In the genomic region with DNA sequence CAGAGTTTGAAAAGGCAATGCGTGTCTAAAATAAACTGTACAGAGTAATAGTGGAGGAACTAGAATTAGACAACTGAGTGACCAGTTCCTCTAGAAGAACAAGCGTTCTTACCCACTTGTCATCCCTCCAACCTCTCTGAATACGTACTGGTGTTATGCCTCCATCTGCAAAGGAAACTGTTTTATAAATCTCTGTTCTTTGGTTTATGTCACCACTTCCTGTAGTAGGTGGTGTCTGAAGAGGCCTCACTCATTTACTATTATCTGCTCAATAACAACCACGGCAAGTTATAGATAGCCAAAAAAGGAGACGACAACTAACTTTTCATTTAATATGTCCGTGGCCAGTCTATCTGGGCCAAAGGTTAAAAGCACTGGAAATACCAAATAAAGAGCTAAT, we compare ENCODE assay signal across 29 mouse cellular contexts. TPM values are rescaled to one million over a fixed set of nuclear protein-coding genes. Genes with fewer than 3 reads are reported as not detected.
A peak's percentile ranks its signal among the peaks of the same experiment; 100 is the strongest.
DNase-seq lines count a peak whose midpoint lies in the region; ATAC-seq and TF ChIP-seq lines count a peak whose summit lies in the region.
"Had no signal": no experiment of that assay in that cellular context is flagged by ENCODE, and none has a peak within 500 bp of the region (broad histone marks: within the 10 kb centered on the region; RNA-seq: fewer than 3 reads in every experiment).

No protein-coding gene starts in this region.

- H3K36me3 ChIP-seq in embryonic facial prominence, embryonic 13.5 days, result peaks cover 75% of the 10 kb centered on the region
- H3K36me3 ChIP-seq in embryonic facial prominence, embryonic 10.5 days (replicated peaks), result peaks cover 71% of the 10 kb centered on the region
- no peaks in the 10 kb centered on the region for H3K36me3 ChIP-seq in heart, adult 2 months (ENCODE audit: control insufficient read depth, insufficient read depth, low read length)

- peaks cover 2% of the 10 kb centered on the region; the same call in 1 of the 2 replicates for H3K4me1 ChIP-seq in embryonic facial prominence, embryonic 13.5 days
- peaks cover 2% of the 10 kb centered on the region for H3K4me1 ChIP-seq in embryonic facial prominence, embryonic 10.5 days
- no peaks in the 10 kb centered on the region for H3K4me1 ChIP-seq in heart, adult 2 months (ENCODE audit: control insufficient read depth, insufficient read depth, low read length)

- WGBS in embryonic facial prominence, embryonic 13.5 days, result 96% methylated on average over 6 of the region's 6 CpGs
- WGBS in embryonic facial prominence, embryonic 10.5 days, result 94% methylated on average over 6 of the region's 6 CpGs
- WGBS in heart, adult 2 months, result 81% methylated on average over 6 of the region's 6 CpGs

- TF ChIP-seq EP300 in heart, adult 2 months (IDR thresholded peaks at IDR 0.05; ENCODE audit: insufficient read depth, low read depth, low read length), result no peak

- H3K9ac ChIP-seq in embryonic facial prominence, embryonic 13.5 days, result 0 out of 2 replicates have a peak overlapping the region, but pooled peaks have one; percentile 6
- no peak overlapping the region for H3K9ac ChIP-seq in heart, adult 2 months (ENCODE audit: low read depth, low read length)
- H3K9ac ChIP-seq: forebrain, embryonic 13.5 days; hindbrain, embryonic 14.5 days; intestine, embryonic 15.5 days had no signal

- ATAC-seq in embryonic facial prominence, embryonic 13.5 days (ENCODE audit: insufficient number of reproducible peaks, insufficient read depth, low FRiP score, low TSS enrichment, low read depth), result no peak
- ATAC-seq in CD4-positive, CD25-positive, alpha-beta regulatory T cell, adult 4 months, result peak; percentile 94
- ATAC-seq: forebrain, embryonic 13.5 days; forebrain, embryonic 16.5 days; hindbrain, postnatal 0 days; intestine, embryonic 15.5 days had no signal

- intact Hi-C loops in heart, adult 2 months (cut with DNase I), result no loop called here

- no peak overlapping the region for H3K4me3 ChIP-seq in embryonic facial prominence, embryonic 13.5 days
- H3K4me3 ChIP-seq in embryonic facial prominence, embryonic 10.5 days, result no peak overlapping the region
- H3K4me3 ChIP-seq in heart, adult 2 months, result no peak overlapping the region
- H3K4me3 ChIP-seq: forebrain, embryonic 10.5 days; forebrain, embryonic 13.5 days; hindbrain, embryonic 10.5 days; intestine, embryonic 15.5 days had no signal

- DNase-seq in embryonic facial prominence, embryonic 10.5 days (ENCODE audit: low spot score), result no peak
- DNase-seq in induced T-regulatory cell, adult 2 months (ENCODE audit: low read depth), result peak; percentile 34
- DNase-seq in cerebellum, postnatal 36 days, result no peak
- no peak for DNase-seq in heart, adult 2 months
- no peak for DNase-seq in thymus, adult 18-20 months
- DNase-seq: adrenal gland, adult 8-10 months; adrenal gland, postnatal 25 days; cerebellum, adult 11-12 months; cerebellum, adult 8-10 months; cerebellum, postnatal 10 days; gastrocnemius, postnatal 10 days; gastrocnemius, postnatal 36 days; kidney, adult 11 months had no signal

- no peaks in the 10 kb centered on the region for H3K79me2 ChIP-seq in heart, adult 2 months (replicated peaks; ENCODE audit: control insufficient read depth, insufficient read depth, low read length)

- no peak overlapping the region for H3K4me2 ChIP-seq in embryonic facial prominence, embryonic 13.5 days
- H3K4me2 ChIP-seq: forebrain, embryonic 13.5 days; heart, embryonic 11.5 days; hindbrain, embryonic 14.5 days; intestine, embryonic 15.5 days had no signal

- no peak overlapping the region for H3K27ac ChIP-seq in embryonic facial prominence, embryonic 13.5 days
- H3K27ac ChIP-seq in embryonic facial prominence, embryonic 10.5 days (replicated peaks), result no peak overlapping the region
- no peak overlapping the region for H3K27ac ChIP-seq in heart, adult 2 months
- H3K27ac ChIP-seq: forebrain, embryonic 10.5 days; forebrain, embryonic 13.5 days; hindbrain, embryonic 10.5 days; hindbrain, embryonic 14.5 days; hindbrain, postnatal 0 days; intestine, embryonic 15.5 days had no signal

- no peak for TF ChIP-seq CTCF in heart, adult 2 months (IDR thresholded peaks at IDR 0.05)

- H3K27me3 ChIP-seq in embryonic facial prominence, embryonic 13.5 days, result no peaks in the 10 kb centered on the region
- no peaks in the 10 kb centered on the region for H3K27me3 ChIP-seq in embryonic facial prominence, embryonic 10.5 days (replicated peaks; ENCODE audit: low read depth, poor library complexity, severe bottlenecking)
- no peaks in the 10 kb centered on the region for H3K27me3 ChIP-seq in heart, adult 2 months (ENCODE audit: control insufficient read depth, insufficient read depth, low read length)
- H3K27me3 ChIP-seq: forebrain, embryonic 13.5 days; intestine, embryonic 15.5 days had no signal

- no peaks in the 10 kb centered on the region for H3K9me3 ChIP-seq in embryonic facial prominence, embryonic 13.5 days
- H3K9me3 ChIP-seq in embryonic facial prominence, embryonic 10.5 days, result no peaks in the 10 kb centered on the region
- H3K9me3 ChIP-seq: forebrain, embryonic 10.5 days; forebrain, embryonic 13.5 days; hindbrain, embryonic 10.5 days; intestine, embryonic 15.5 days had no signal

- no peak for TF ChIP-seq POLR2A in heart, adult 2 months (IDR thresholded peaks at IDR 0.05; ENCODE audit: insufficient read depth, low read depth, low read length)

RNA-seq across cellular contexts. Expression of gene Slc4a1ap, which starts 6.2 kb away (rescaled TPM):
- 36.3 and 37.4 TPM in 2 replicates for polyA plus RNA-seq in embryonic facial prominence, embryonic 13.5 days (2015; fragmentation: Nextera tagmentation; extraction: Ambion mirVana)
- polyA plus RNA-seq in embryonic facial prominence, embryonic 10.5 days (2016; fragmentation: Nextera tagmentation; extraction: Ambion mirVana), result 32.2 and 33.1 TPM in 2 replicates
- 10 to 100 TPM; 21.8 to 31.2 TPM for polyA plus RNA-seq in CD4-positive, CD25-positive, alpha-beta regulatory T cell, adult 4 months (2017; shearing (Covaris generic))
- 10 to 100 TPM; 20.8 to 22.6 TPM for total RNA-seq in heart, adult 2 months (2021)
- polyA plus RNA-seq in heart, adult 2 months (2012; rRNA removed), result 7.5 and 13.1 TPM in 2 replicates

RNA-seq across cellular contexts. Expression of gene Supt7l, which starts 7.1 kb away (rescaled TPM):
- 29.1 and 29.8 TPM in 2 replicates for polyA plus RNA-seq in embryonic facial prominence, embryonic 13.5 days (2015; fragmentation: Nextera tagmentation; extraction: Ambion mirVana)
- polyA plus RNA-seq in embryonic facial prominence, embryonic 10.5 days (2016; fragmentation: Nextera tagmentation; extraction: Ambion mirVana), result 29.3 and 29.6 TPM in 2 replicates
- 10 to 100 TPM; 16.4 to 24.3 TPM for polyA plus RNA-seq in CD4-positive, CD25-positive, alpha-beta regulatory T cell, adult 4 months (2017; shearing (Covaris generic))
- 10 to 100 TPM; 13.3 to 14.6 TPM for total RNA-seq in heart, adult 2 months (2021)
- 11.2 and 14.4 TPM in 2 replicates for polyA plus RNA-seq in heart, adult 2 months (2012; rRNA removed)

RNA-seq across cellular contexts. Expression of gene Gpn1, which starts 26.0 kb away (rescaled TPM):
- polyA plus RNA-seq in embryonic facial prominence, embryonic 13.5 days (2015; fragmentation: Nextera tagmentation; extraction: Ambion mirVana), result 70.6 and 75.4 TPM in 2 replicates
- 110 and 113 TPM in 2 replicates for polyA plus RNA-seq in embryonic facial prominence, embryonic 10.5 days (2016; fragmentation: Nextera tagmentation; extraction: Ambion mirVana)
- 10 to 100 TPM; 48.2 to 60.4 TPM for polyA plus RNA-seq in CD4-positive, CD25-positive, alpha-beta regulatory T cell, adult 4 months (2017; shearing (Covaris generic))
- total RNA-seq in heart, adult 2 months (2021), result 10 to 100 TPM; 23.1 TPM
- 12.9 and 15.3 TPM in 2 replicates for polyA plus RNA-seq in heart, adult 2 months (2012; rRNA removed)

RNA-seq across cellular contexts. Expression of gene 4930548H24Rik, which starts 35.0 kb away (rescaled TPM):
- polyA plus RNA-seq in embryonic facial prominence, embryonic 13.5 days (2015; fragmentation: Nextera tagmentation; extraction: Ambion mirVana), result not detected in 2 replicates
- 0.11 and 0.16 TPM in 2 replicates for polyA plus RNA-seq in embryonic facial prominence, embryonic 10.5 days (2016; fragmentation: Nextera tagmentation; extraction: Ambion mirVana)
- under 1 TPM in 1 of 2 experiments, not detected in 1; 0.71 TPM for polyA plus RNA-seq in CD4-positive, CD25-positive, alpha-beta regulatory T cell, adult 4 months (2017; shearing (Covaris generic))
- not detected for total RNA-seq in heart, adult 2 months (2021)
- polyA plus RNA-seq in heart, adult 2 months (2012; rRNA removed), result not detected in 2 replicates
- total RNA-seq: adrenal gland, postnatal 25 days; gastrocnemius, adult 18-20 months; gastrocnemius, postnatal 36 days; granulocyte monocyte progenitor cell, adult 5-6 weeks; heart, postnatal 25 days had no signal
- polyA plus RNA-seq: embryonic facial prominence, embryonic 14.5 days; forebrain, embryonic 16.5 days; heart, embryonic 11.5 days; heart, embryonic 14.5 days; heart, postnatal 0 days; hindbrain, embryonic 10.5 days; hindbrain, embryonic 14.5 days; intestine, embryonic 15.5 days had no signal
